Mouse (Mus musculus): ENCODE data around the gene Ror1.

DNA sequence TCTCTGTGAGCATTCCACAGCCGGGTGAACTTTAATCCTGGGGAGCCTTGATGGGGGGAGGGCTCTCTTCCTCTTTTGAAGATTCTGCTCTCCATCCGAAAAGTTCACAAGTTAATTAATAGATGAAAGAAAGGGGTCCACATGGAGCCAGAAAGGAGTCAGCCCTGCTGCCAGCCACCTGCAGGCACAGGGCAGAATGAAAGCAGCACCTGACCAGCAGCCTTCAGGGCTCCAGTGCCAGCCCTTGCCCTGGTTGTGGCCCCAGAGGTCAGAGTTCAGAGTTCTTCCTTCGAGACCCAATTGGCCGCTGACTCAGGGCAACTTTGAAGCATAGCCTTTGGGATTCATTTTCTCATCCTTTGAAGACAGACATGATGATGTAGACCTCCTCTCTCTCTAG, 23.1 kb downstream of the Ror1 start:
- TF ChIP-seq CTCF (IDR thresholded peaks at IDR 0.05; ENCODE audit: low read depth, low read length) (no peak), POLR2A (IDR thresholded peaks at IDR 0.05; ENCODE audit: insufficient read depth, low read length) (no peak)
